Mouse (Mus musculus) cerebellum, adult 2 months (tissue): ENCODE data around the gene Cabp7.

Experiments used
- CTCF ChIP-seq: fragments of 200-500 bp; IDR thresholded peaks from 2 replicates; pipeline ENCODE4 v1.5.1; 2011; ENCODE audit warnings: low read depth, mild to moderate bottlenecking, control low read depth, low read length, moderate library complexity, borderline replicate concordance; ENCODE audit not compliant: insufficient read depth
- POLR2A ChIP-seq: fragments of 200-500 bp; IDR thresholded peaks from 2 replicates; pipeline ENCODE4 v1.6.1; 2011; ENCODE audit warnings: low read length, control low read depth, borderline replicate concordance; ENCODE audit not compliant: insufficient read depth

- no peak for TF ChIP-seq CTCF
- TF ChIP-seq POLR2A = no peak
Measured at GRCm38 (mm10) chr11:4793006-4793405, 46.4 kb upstream of the Cabp7 start.
